Mouse (Mus musculus) kidney, embryonic 14.5 days (tissue): ENCODE data around the gene Rsph3b. TPM values are rescaled to one million over a fixed set of nuclear protein-coding genes. Genes with fewer than 3 reads are reported as not detected.

Experiments
- ATAC-seq: fragments of 200-750 bp; cut with Nextera tagmentation; 2 replicates; pipeline ENCODE4 v1.8.0; 2017; ENCODE audit warnings: moderate number of reproducible peaks, mild to moderate bottlenecking, moderate TSS enrichment, moderate library complexity; ENCODE audit not compliant: low FRiP score, low TSS enrichment
- H3K27ac ChIP-seq: fragments of 300-500 bp; sonication (generic); 2 replicates; pipeline ENCODE4 v1.5.1; 2014; ENCODE audit warnings: low read depth, mild to moderate bottlenecking, low read length, moderate library complexity, mixed read lengths
- H3K27me3 ChIP-seq: fragments of 300-500 bp; sonication (generic); 2 replicates; pipeline ENCODE4 v1.6.1; 2014; ENCODE audit warnings: mild to moderate bottlenecking, low read length; ENCODE audit not compliant: control insufficient read depth, insufficient read depth
- H3K36me3 ChIP-seq: fragments of 300-500 bp; sonication (generic); 2 replicates; pipeline ENCODE4 v1.6.1; 2014; ENCODE audit warnings: low read length, mixed read lengths; ENCODE audit not compliant: control insufficient read depth, insufficient read depth
- H3K4me1 ChIP-seq: fragments of 300-500 bp; sonication (generic); 2 replicates; pipeline ENCODE4 v1.6.1; 2014; ENCODE audit warnings: low read length, mixed read lengths; ENCODE audit not compliant: control insufficient read depth, insufficient read depth
- H3K4me2 ChIP-seq: fragments of 300-500 bp; sonication (generic); replicated peaks from 2 replicates; pipeline ENCODE4 v1.6.1; 2014; ENCODE audit warnings: low read depth, mild to moderate bottlenecking, low read length
- H3K4me3 ChIP-seq: fragments of 300-500 bp; sonication (generic); 2 replicates; pipeline ENCODE4 v1.5.1; 2014; ENCODE audit warnings: mild to moderate bottlenecking, low read length
- H3K9ac ChIP-seq: fragments of 300-500 bp; sonication (generic); 2 replicates; pipeline ENCODE4 v1.6.1; 2014; ENCODE audit warnings: low read depth, mild to moderate bottlenecking, low read length, moderate library complexity
- H3K9me3 ChIP-seq: fragments of 300-500 bp; sonication (generic); 2 replicates; pipeline ENCODE4 v1.6.1; 2016; ENCODE audit warnings: low read length; ENCODE audit not compliant: control insufficient read depth
- WGBS: fragments of 180-500 bp; shearing (Covaris S2); extraction: QIAGEN DNeasy Blood & Tissue Kit; methylation state at CpG from one replicate; pipeline ENCODE4 v1.1.7; 2014; 5-methylcytosine and 5-hydroxymethylcytosine counted together
- polyA plus RNA-seq: library from polyadenylated mRNA; unstranded; fragments of >200 nt; fragmentation: Nextera tagmentation; extraction: Ambion mirVana; gene quantifications from 2 replicates; pipeline ENCODE4 v1.2.1, GENCODE M21; 2014

The Rsph3b gene
- polyA plus RNA-seq, 1 experiment from 2014 or later, result 45.0 TPM

DNA sequence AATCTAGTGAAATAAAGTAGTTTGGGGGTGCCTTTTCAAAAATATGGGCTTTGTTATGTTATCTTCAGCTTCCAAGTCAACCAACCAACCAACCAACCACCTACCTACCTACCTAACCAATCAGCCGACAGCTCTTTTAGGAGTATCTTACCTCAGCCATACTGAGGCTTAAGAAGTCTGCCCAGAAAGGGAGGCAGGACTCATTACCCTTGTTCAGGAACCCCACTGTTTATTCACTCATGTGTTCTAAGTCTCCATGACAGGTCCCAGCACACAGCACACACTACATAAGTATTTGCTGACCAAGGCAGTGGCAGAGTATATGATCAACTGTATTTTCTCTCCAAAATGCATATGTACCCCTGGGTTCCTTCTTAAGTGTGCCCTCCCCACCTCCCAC, 64.0 kb downstream of the Rsph3b start:
- no peaks in the 10 kb centered on the region for H3K27me3 ChIP-seq
- no peaks in the 10 kb centered on the region for H3K36me3 ChIP-seq
- no peak overlapping the region for H3K4me2 ChIP-seq
- no peak overlapping the region for H3K4me3 ChIP-seq
- H3K9ac ChIP-seq, result no peak overlapping the region
- H3K9me3 ChIP-seq, result no peaks in the 10 kb centered on the region
- no peaks in the 10 kb centered on the region for H3K4me1 ChIP-seq
- 88% methylated on average over 1 of the region's 1 CpGs for WGBS
- no peak for ATAC-seq
- H3K27ac ChIP-seq, result no peak overlapping the region

- ATAC-seq, result no peak
- no peaks in the 10 kb centered on the region for H3K27me3 ChIP-seq
- no peaks in the 10 kb centered on the region for H3K4me1 ChIP-seq
- no peak overlapping the region for H3K4me3 ChIP-seq
- no peak overlapping the region for H3K27ac ChIP-seq
- H3K9me3 ChIP-seq, result no peaks in the 10 kb centered on the region
- H3K4me2 ChIP-seq, result no peak overlapping the region
- whole genome bisulfite sequencing, result 75% methylated on average over 6 of the region's 6 CpGs
- no peaks in the 10 kb centered on the region for H3K36me3 ChIP-seq
- H3K9ac ChIP-seq, result no peak overlapping the region
These were observed 67.2 kb downstream of the Rsph3b start for GRCm38 (mm10) chr17:6881306-6881705.

- H3K27me3 ChIP-seq, result no peaks in the 10 kb centered on the region
- no peak overlapping the region for H3K9ac ChIP-seq
- peaks cover 6% of the 10 kb centered on the region for H3K9me3 ChIP-seq
- H3K36me3 ChIP-seq, result no peaks in the 10 kb centered on the region
- H3K4me3 ChIP-seq, result no peak overlapping the region
- H3K4me1 ChIP-seq, result no peaks in the 10 kb centered on the region
- no peak for ATAC-seq
- 77% methylated on average over 2 of the region's 2 CpGs for WGBS
- no peak overlapping the region for H3K27ac ChIP-seq
- no peak overlapping the region for H3K4me2 ChIP-seq
These were observed 77.1 kb downstream of the Rsph3b start for GRCm38 (mm10) chr17:6871421-6871820.

- no peaks in the 10 kb centered on the region for H3K36me3 ChIP-seq
- H3K9me3 ChIP-seq, result 0 out of 2 replicates have a peak, but pooled peaks cover 2% of the 10 kb centered on the region
- no peak overlapping the region for H3K4me3 ChIP-seq
- no peaks in the 10 kb centered on the region for H3K27me3 ChIP-seq
- H3K27ac ChIP-seq, result no peak overlapping the region
- no peak for ATAC-seq
- peaks cover 12% of the 10 kb centered on the region for H3K4me1 ChIP-seq
- no peak overlapping the region for H3K9ac ChIP-seq
- H3K4me2 ChIP-seq, result no peak overlapping the region
These were observed 79.7 kb downstream of the Rsph3b start for GRCm38 (mm10) chr17:6868810-6869209.

DNA sequence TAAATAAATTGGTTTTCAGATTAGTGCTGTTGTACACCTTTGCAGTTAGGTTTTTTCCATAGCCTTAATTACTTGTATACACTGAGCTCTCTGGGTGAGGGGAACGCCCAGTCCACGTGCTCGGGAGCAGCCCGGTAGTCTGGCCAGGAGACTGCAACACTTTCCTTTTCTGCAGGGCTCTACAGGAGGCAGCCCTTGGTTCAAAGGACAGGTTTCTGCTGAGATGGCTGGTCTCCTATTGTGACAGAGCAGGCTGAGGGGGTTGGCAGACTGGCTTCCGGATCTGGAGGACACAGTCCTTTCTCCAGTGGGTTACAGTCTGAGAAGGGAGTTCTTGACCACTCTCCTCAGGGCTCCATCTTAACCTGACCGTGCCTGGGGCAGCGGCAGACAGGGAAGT, 80.7 kb downstream of the Rsph3b start:
- WGBS, result 32% methylated on average over 7 of the region's 7 CpGs

DNA sequence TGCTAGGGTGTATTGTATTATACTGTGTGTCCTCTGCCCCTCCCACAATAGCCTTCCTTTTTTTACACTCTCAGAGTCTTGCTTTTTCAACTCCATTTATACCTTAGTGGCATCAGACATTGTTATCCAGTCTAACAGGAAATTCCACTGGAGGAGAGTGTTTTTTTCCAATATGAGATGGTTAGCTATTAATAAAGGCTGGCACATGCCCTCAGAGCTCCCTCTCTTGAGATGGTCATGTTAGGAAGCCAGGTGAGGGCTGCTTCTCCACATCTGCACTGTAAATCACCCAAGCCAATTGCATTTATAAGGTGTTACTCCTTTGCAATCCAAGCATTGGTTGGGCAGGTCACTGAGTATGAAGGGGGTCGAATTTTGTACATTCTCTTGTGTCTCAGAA, 81.9 kb downstream of the Rsph3b start:
- no peak for ATAC-seq
- no peak overlapping the region for H3K4me3 ChIP-seq
- no peak overlapping the region for H3K4me2 ChIP-seq
- peaks cover 23% of the 10 kb centered on the region for H3K4me1 ChIP-seq
- no peaks in the 10 kb centered on the region for H3K27me3 ChIP-seq
- H3K27ac ChIP-seq, result no peak overlapping the region
- 84% methylated on average over 1 of the region's 1 CpGs for WGBS
- no peaks in the 10 kb centered on the region for H3K36me3 ChIP-seq
- no peak overlapping the region for H3K9ac ChIP-seq
- no peaks in the 10 kb centered on the region for H3K9me3 ChIP-seq

More for the DNA sequence above, 80.7 kb downstream of the Rsph3b start:
- Histone ChIP-seq H3K27me3 (no peaks in the 10 kb centered on the region), H3K4me3 (no peak overlapping the region), H3K9me3 (no peaks in the 10 kb centered on the region), H3K4me2 (no peak overlapping the region), H3K9ac (no peak overlapping the region), H3K27ac (no peak overlapping the region), H3K4me1 (peaks cover 18% of the 10 kb centered on the region), H3K36me3 (no peaks in the 10 kb centered on the region)
- ATAC-seq, result no peak; the same call in 1 of the 2 replicates

DNA sequence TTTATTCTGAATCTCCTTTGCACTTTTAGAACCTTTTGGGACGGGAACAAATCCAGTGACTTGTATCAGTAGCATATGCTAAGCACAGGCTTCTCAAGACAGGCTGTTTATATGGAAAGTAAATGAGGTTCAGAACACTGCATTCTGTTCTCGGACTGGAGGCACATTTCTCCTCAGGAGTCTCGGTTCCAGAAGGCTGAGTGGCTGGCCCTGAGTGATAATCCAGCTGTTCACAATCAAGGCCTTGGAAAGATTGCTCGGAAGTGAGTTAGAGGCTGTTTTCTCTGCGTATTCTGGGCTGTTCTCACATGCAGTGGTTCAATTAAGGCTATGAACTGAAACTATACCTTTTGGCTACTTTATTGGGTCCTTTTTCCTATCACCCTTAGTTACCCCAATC, 82.9 kb downstream of the Rsph3b start:
- H3K9me3 ChIP-seq, result no peaks in the 10 kb centered on the region
- H3K4me2 ChIP-seq, result no peak overlapping the region
- H3K4me3 ChIP-seq, result no peak overlapping the region
- peak overlapping the region; percentile 11; the same call in 1 of the 2 replicates for H3K27ac ChIP-seq
- H3K36me3 ChIP-seq, result no peaks in the 10 kb centered on the region
- WGBS, result 53% methylated on average over 5 of the region's 5 CpGs
- H3K9ac ChIP-seq, result no peak overlapping the region
- H3K27me3 ChIP-seq, result no peaks in the 10 kb centered on the region
- ATAC-seq, result no peak
- H3K4me1 ChIP-seq, result peaks cover 33% of the 10 kb centered on the region

- Histone ChIP-seq H3K9ac (no peak overlapping the region; the same call in 1 of the 2 replicates), H3K27ac (no peak overlapping the region), H3K36me3 (no peaks in the 10 kb centered on the region), H3K4me3 (no peak overlapping the region), H3K4me2 (peak overlapping the region; percentile 27), H3K4me1 (peaks cover 37% of the 10 kb centered on the region), H3K9me3 (no peaks in the 10 kb centered on the region), H3K27me3 (no peaks in the 10 kb centered on the region)
- no peak for ATAC-seq
- WGBS, result 7% methylated on average over 13 of the region's 13 CpGs
These were observed 83.6 kb downstream of the Rsph3b start for GRCm38 (mm10) chr17:6864869-6865268.

GRCm38 (mm10) chr17:6863521-6863920, 85.0 kb downstream of the Rsph3b start:
- Histone ChIP-seq H3K9ac (no peak overlapping the region), H3K27me3 (no peaks in the 10 kb centered on the region), H3K4me2 (no peak overlapping the region), H3K4me3 (no peak overlapping the region), H3K27ac (no peak overlapping the region), H3K36me3 (no peaks in the 10 kb centered on the region), H3K4me1 (peaks cover 39% of the 10 kb centered on the region), H3K9me3 (no peaks in the 10 kb centered on the region)
- 36% methylated on average over 6 of the region's 6 CpGs for WGBS
- ATAC-seq, result 0 out of 2 replicates have a peak, but pooled peaks have one; percentile 21
